Mouse (Mus musculus) Patski (cell line): ENCODE data around the gene Pnpla3. TPM values are rescaled to one million over a fixed set of nuclear protein-coding genes. Genes with fewer than 3 reads are reported as not detected.

ENCODE experiments used
- ATAC-seq: fragments of 100-300 bp; one replicate; pipeline ENCODE4 v1.8.0; 2021
- CTCF ChIA-PET: fragments of 350-600 bp; sonication (Branson Sonifier 250); formaldehyde crosslinking; loops from one replicate; lab custom pipeline; 2022; ENCODE audit warnings: inconsistent platforms; lab: Charles Lee
- POLR2A ChIA-PET: fragments of 350-600 bp; sonication (Branson Sonifier 250); formaldehyde crosslinking; loops from one replicate; lab custom pipeline; 2022; ENCODE audit warnings: antibody characterized with exemption, inconsistent platforms; lab: Charles Lee
- DNase-seq: peaks from one replicate; pipeline ENCODE4 v3.0.0-alpha.2; 2011; ENCODE audit warnings: low read depth, low spot score
- H3K27me3 ChIP-seq: fragments of 371-371 bp; one replicate; pipeline ENCODE4 v1.5.1; 2021
- CTCF ChIP-seq: fragments of 100-300 bp; IDR thresholded peaks from one replicate; pipeline ENCODE4 v1.5.1; 2021
- in situ Hi-C: fragments of 300-500 bp; cut with MboI; formaldehyde crosslinking; loops from 3 replicates; pipeline ENCODE4 v1.11.1; 2018; ENCODE audit warnings: low pct_unique_long_range_greater_than_20kb, mixed read lengths
- polyA plus RNA-seq: library from polyadenylated mRNA; unstranded; gene quantifications from one replicate; pipeline ENCODE4 v1.2.3, GENCODE M21; 2021

Pnpla3 gene
- polyA plus RNA-seq, 1 experiment from 2014 or later, result 0.18 TPM

- in situ Hi-C loops, result loop anchor here (5.0 kb wide), 1 partner anchor 397 kb away; no protein-coding TSS in a partner anchor
- no peak for TF ChIP-seq CTCF
- no peaks in the 10 kb centered on the region for H3K27me3 ChIP-seq
- POLR2A ChIA-PET, result interaction anchor here (0.8 kb wide), 1 partner anchor 14 kb away, joined by 3 read pairs; no protein-coding TSS in a partner anchor
- DNase-seq, result no peak
- CTCF ChIA-PET, result interaction anchor here (1.6 to 6.4 kb wide), 2 partner anchors 7 to 20 kb away, joined by 3 to 73 read pairs; no protein-coding TSS in a partner anchor
- ATAC-seq, result no peak
These were observed 47.6 kb downstream of the Pnpla3 start for GRCm38 (mm10) chr15:84215273-84215672.

- in situ Hi-C loops, result loop anchor here (5.0 kb wide), 1 partner anchor 396 kb away; no protein-coding TSS in a partner anchor
- DNase-seq (no peak), ATAC-seq (no peak)
- POLR2A ChIA-PET, result interaction anchor here (0.6 kb wide), 1 partner anchor 1438 kb away, joined by 3 read pairs; no protein-coding TSS in a partner anchor
- CTCF ChIA-PET, result interaction anchor here (1.0 to 1.5 kb wide), 2 partner anchors 12 to 23 kb away, joined by 3 read pairs; no protein-coding TSS in a partner anchor
- TF ChIP-seq CTCF, result no peak
- H3K27me3 ChIP-seq, result no peaks in the 10 kb centered on the region
These were observed 48.4 kb downstream of the Pnpla3 start for GRCm38 (mm10) chr15:84216026-84216425.

- in situ Hi-C loops, result loop anchor here (5.0 kb wide), 1 partner anchor 396 kb away; no protein-coding TSS in a partner anchor
- ChIA-PET POLR2A (interaction anchor here (0.6 to 1.1 kb wide), 2 partner anchors 25 to 1437 kb away, joined by 3 to 5 read pairs; partner anchors contain the start of gene Samm50), CTCF (interaction anchor here (1.0 to 1.5 kb wide), 2 partner anchors 12 to 23 kb away, joined by 3 read pairs; no protein-coding TSS in a partner anchor)
- ATAC-seq, result peak; percentile 29
- TF ChIP-seq CTCF, result no peak
- H3K27me3 ChIP-seq, result no peaks in the 10 kb centered on the region
- DNase-seq, result no peak
These were observed 48.9 kb downstream of the Pnpla3 start for GRCm38 (mm10) chr15:84216461-84217084.

- ChIA-PET POLR2A (no interaction called here), CTCF (no interaction called here)
- DNase-seq (no peak), ATAC-seq (no peak)
- in situ Hi-C loops, result loop anchor here (5.0 kb wide), 1 partner anchor 394 kb away; no protein-coding TSS in a partner anchor
- no peak for TF ChIP-seq CTCF
- H3K27me3 ChIP-seq, result no peaks in the 10 kb centered on the region
These were observed 50.5 kb downstream of the Pnpla3 start for GRCm38 (mm10) chr15:84217969-84218782.

- in situ Hi-C loops, result loop anchor here (5.0 kb wide), 1 partner anchor 393 kb away; no protein-coding TSS in a partner anchor
- ATAC-seq, result no peak
- no peak for DNase-seq
- CTCF ChIA-PET, result no interaction called here
- H3K27me3 ChIP-seq, result no peaks in the 10 kb centered on the region
- TF ChIP-seq CTCF, result no peak
- POLR2A ChIA-PET, result interaction anchor here (0.6 kb wide), 1 partner anchor 456 kb away, joined by 4 read pairs; no protein-coding TSS in a partner anchor
These were observed 51.2 kb downstream of the Pnpla3 start for GRCm38 (mm10) chr15:84218783-84219271.

- ATAC-seq (peak; percentile 67), DNase-seq (peak; percentile 63)
- POLR2A ChIA-PET, result no interaction called here
- no peaks in the 10 kb centered on the region for H3K27me3 ChIP-seq
- in situ Hi-C loops, result no loop called here
- CTCF ChIA-PET, result interaction anchor here (1.3 to 5.8 kb wide), 2 partner anchors 9 to 410 kb away, joined by 4 to 73 read pairs; no protein-coding TSS in a partner anchor
- no peak for TF ChIP-seq CTCF
These were observed 53.9 kb downstream of the Pnpla3 start for GRCm38 (mm10) chr15:84221539-84221938.

- TF ChIP-seq CTCF, result no peak
- in situ Hi-C loops, result no loop called here
- ATAC-seq (peak; percentile 48), DNase-seq (no peak)
- no peaks in the 10 kb centered on the region for H3K27me3 ChIP-seq
- POLR2A ChIA-PET, result interaction anchor here (1.7 kb wide), 1 partner anchor 11 kb away, joined by 5 read pairs; no protein-coding TSS in a partner anchor
- CTCF ChIA-PET, result interaction anchor here (0.8 to 5.8 kb wide), 6 partner anchors 11 to 432 kb away, joined by 3 to 73 read pairs (median 5); no protein-coding TSS in a partner anchor
These were observed 55.8 kb downstream of the Pnpla3 start for GRCm38 (mm10) chr15:84223423-84223822.

GRCm38 (mm10) chr15:84224779-84225178 lies 57.1 kb downstream of the Pnpla3 start:
- no peak for ATAC-seq
- no peak for TF ChIP-seq CTCF
- no peaks in the 10 kb centered on the region for H3K27me3 ChIP-seq
- DNase-seq, result no peak
- in situ Hi-C loops, result no loop called here
- ChIA-PET POLR2A (no interaction called here), CTCF (interaction anchor here (5.8 kb wide), 1 partner anchor 12 kb away, joined by 73 read pairs; no protein-coding TSS in a partner anchor)

- ChIA-PET POLR2A (no interaction called here), CTCF (interaction anchor here (1.5 kb wide), 1 partner anchor 15 kb away, joined by 6 read pairs; no protein-coding TSS in a partner anchor)
- ATAC-seq, result no peak
- TF ChIP-seq CTCF, result no peak
- no peaks in the 10 kb centered on the region for H3K27me3 ChIP-seq
- in situ Hi-C loops, result no loop called here
- DNase-seq, result no peak
These were observed 59.3 kb downstream of the Pnpla3 start for GRCm38 (mm10) chr15:84226918-84227317.

- no peak for TF ChIP-seq CTCF
- ChIA-PET CTCF (interaction anchor here (1.9 kb wide), 1 partner anchor 18 kb away, joined by 7 read pairs; no protein-coding TSS in a partner anchor), POLR2A (no interaction called here)
- H3K27me3 ChIP-seq, result no peaks in the 10 kb centered on the region
- DNase-seq (no peak), ATAC-seq (no peak)
- in situ Hi-C loops, result no loop called here
These were observed 63.0 kb downstream of the Pnpla3 start for GRCm38 (mm10) chr15:84230661-84231060.
